Mouse (Mus musculus) C2C12 (cell line): ENCODE measurements at regions not wholly inside any gene's neighbourhood (a gene's known extent, or its start where the extent isn't known, plus 50 kb on each side); places are given as distances from the start of the nearest gene placed in this dataset.

Experiments
- FOSL1 ChIP-seq: IDR thresholded peaks from one replicate; pipeline ENCODE4 v1.8.0; 2011; ENCODE audit warnings: mild to moderate bottlenecking, low read length; ENCODE audit not compliant: poor library complexity, insufficient read depth, severe bottlenecking
- MAX ChIP-seq: IDR thresholded peaks from one replicate; pipeline ENCODE4 v1.6.1; 2011; ENCODE audit warnings: mild to moderate bottlenecking, control low read depth
- MYOG ChIP-seq: IDR thresholded peaks from one replicate; pipeline ENCODE4 v1.6.1; 2011; ENCODE audit not compliant: control insufficient read depth, insufficient read length; ENCODE audit errors: extremely low read depth

GRCm38 (mm10) chr16:87139301-87139700 lies 214.7 kb upstream of the N6amt1 start:
- no peak for TF ChIP-seq MAX
- no peak for TF ChIP-seq MYOG
- no peak for TF ChIP-seq FOSL1
